Mouse (Mus musculus): ENCODE measurements around the gene Tbx15. TPM values are rescaled to one million over a fixed set of nuclear protein-coding genes. Genes with fewer than 3 reads are reported as not detected.

The Tbx15 gene
- polyA plus RNA-seq, 1 experiment from 2014 or later, result 0.24 TPM

DNA sequence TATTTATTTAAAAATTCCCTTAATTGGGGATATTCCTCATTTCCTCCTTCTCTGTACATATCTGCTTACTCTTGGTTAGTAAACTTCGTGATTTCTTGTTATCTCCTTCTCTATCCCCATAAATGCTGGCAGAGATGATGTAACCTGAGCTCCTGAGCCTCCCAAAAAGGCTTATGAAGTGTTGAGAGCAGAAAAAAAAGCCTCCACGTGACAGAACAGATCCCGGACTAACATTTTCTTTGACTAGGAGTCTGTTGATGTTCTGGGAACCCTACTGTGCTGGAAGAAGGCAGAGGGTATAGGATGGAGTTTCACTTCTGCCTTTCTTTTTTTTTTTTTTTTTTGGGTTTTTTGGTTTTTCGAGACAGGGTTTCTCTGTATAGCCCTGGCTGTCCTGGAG, 146.9 kb downstream of the Tbx15 start:
- Histone ChIP-seq H3K27ac (ENCODE audit: low read depth, low read length) (no peak overlapping the region), H3K4me3 (ENCODE audit: low read depth, low read length) (no peak overlapping the region), H3K9me3 (replicated peaks; ENCODE audit: control insufficient read depth, low read length) (no peaks in the 10 kb centered on the region), H3K36me3 (ENCODE audit: control insufficient read depth, insufficient read depth, low read length) (no peaks in the 10 kb centered on the region), H3K4me1 (ENCODE audit: control insufficient read depth, insufficient read depth, low read length) (no peaks in the 10 kb centered on the region), H3K4me2 (ENCODE audit: low read length) (no peak overlapping the region), H3K27me3 (replicated peaks; ENCODE audit: control insufficient read depth, insufficient read depth, low read length) (no peaks in the 10 kb centered on the region), H3K9ac (ENCODE audit: low read length) (no peak overlapping the region)
- ATAC-seq (no peak), DNase-seq (ENCODE audit: low spot score) (no peak)
- WGBS, result 55% methylated on average over 3 of the region's 4 CpGs

Small RNA genes within 50 kb of the gene (microRNA-seq; reads per million reads assigned to microRNA genes)
- not detected for gene Mir6481

Other genes starting within 250 kb of the Tbx15 start
- 4.9 and 5.6 TPM in 2 replicates for gene Wars2, start 99.3 kb upstream of the Tbx15 start, polyA plus RNA-seq (2014; fragmentation: Nextera tagmentation; extraction: Ambion mirVana)

All from forebrain, embryonic 14.5 days (tissue).